Mouse (Mus musculus) T-cell, adult 66 days (primary cell): ENCODE results near the gene Gm382. TPM values are rescaled to one million over a fixed set of nuclear protein-coding genes. Genes with fewer than 3 reads are reported as not detected.

ENCODE experiments used
- total RNA-seq, 2 experiments: library from RNA; stranded (reverse); gene quantifications; 3 replicates in 1 of 2; 4 replicates in 1 of 2; pipeline ENCODE4 v1.2.4; 2023

Gm382 gene
- not detected for total RNA-seq

DNA sequence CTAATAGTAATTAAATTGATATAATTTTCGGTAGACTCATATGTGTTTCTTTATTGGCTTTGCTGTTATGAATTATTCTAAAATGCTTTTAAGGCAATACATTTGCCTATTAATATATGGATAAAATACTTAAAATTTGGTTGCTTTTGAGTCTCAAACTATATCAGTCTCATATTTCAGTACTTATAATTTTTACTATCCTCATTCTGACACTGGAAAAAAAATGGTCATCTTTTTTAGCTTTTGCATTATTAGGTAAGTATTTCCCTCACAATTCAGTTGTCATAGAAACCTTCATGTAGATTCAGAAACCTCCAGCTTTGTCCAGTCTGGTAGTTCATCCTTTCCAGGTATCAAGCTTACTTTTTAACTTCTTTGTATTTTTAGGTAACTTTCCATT is at the start of gene Gm382:
Gene Gm382 (plus strand): TSS at position 301 of the 400 bp plus-strand sequence.

Other genes starting within 250 kb of the Gm382 start
- not detected for gene 4932411N23Rik, start 224.1 kb upstream of the Gm382 start, total RNA-seq